Mouse (Mus musculus) megakaryocyte, embryonic 14.5 days (primary cell): ENCODE data around the gene Atp6v0e2. TPM values are rescaled to one million over a fixed set of nuclear protein-coding genes. Genes with fewer than 3 reads are reported as not detected.

Experiments used
- H3K27me3 ChIP-seq: replicated peaks from 2 replicates; pipeline ENCODE3; 2012; ENCODE audit warnings: inconsistent platforms
- H3K36me3 ChIP-seq: replicated peaks from 2 replicates; pipeline ENCODE3; 2012; ENCODE audit warnings: low read length, inconsistent platforms, mixed read lengths
- H3K4me1 ChIP-seq: 2 replicates; pipeline ENCODE4 v1.6.1; 2012; ENCODE audit warnings: inconsistent platforms
- H3K4me3 ChIP-seq: replicated peaks from 2 replicates; pipeline ENCODE3; 2012; ENCODE audit warnings: moderate library complexity, mild to moderate bottlenecking, inconsistent platforms
- H3K9me3 ChIP-seq: 2 replicates; pipeline ENCODE4 v1.6.1; 2012; ENCODE audit warnings: inconsistent platforms
- FLI1 ChIP-seq: IDR thresholded peaks from 2 replicates; pipeline ENCODE4 v1.6.1; 2012; ENCODE audit warnings: low read length, inconsistent platforms, mixed read lengths
- GATA1 ChIP-seq: IDR thresholded peaks from 3 replicates; pipeline ENCODE4 v1.6.1; 2012; ENCODE audit warnings: mixed read lengths, low read length, inconsistent platforms, borderline replicate concordance
- polyA plus RNA-seq: library from polyadenylated mRNA; stranded (reverse); fragments of >175 nt; gene quantifications from 2 replicates; pipeline ENCODE4 v1.2.3, GENCODE M21; 2012; ENCODE audit warnings: low replicate concordance; ENCODE audit not compliant: insufficient read depth

Atp6v0e2 gene
- polyA plus RNA-seq: 2.1 TPM in 1 of 2 replicates, not detected in the other

DNA sequence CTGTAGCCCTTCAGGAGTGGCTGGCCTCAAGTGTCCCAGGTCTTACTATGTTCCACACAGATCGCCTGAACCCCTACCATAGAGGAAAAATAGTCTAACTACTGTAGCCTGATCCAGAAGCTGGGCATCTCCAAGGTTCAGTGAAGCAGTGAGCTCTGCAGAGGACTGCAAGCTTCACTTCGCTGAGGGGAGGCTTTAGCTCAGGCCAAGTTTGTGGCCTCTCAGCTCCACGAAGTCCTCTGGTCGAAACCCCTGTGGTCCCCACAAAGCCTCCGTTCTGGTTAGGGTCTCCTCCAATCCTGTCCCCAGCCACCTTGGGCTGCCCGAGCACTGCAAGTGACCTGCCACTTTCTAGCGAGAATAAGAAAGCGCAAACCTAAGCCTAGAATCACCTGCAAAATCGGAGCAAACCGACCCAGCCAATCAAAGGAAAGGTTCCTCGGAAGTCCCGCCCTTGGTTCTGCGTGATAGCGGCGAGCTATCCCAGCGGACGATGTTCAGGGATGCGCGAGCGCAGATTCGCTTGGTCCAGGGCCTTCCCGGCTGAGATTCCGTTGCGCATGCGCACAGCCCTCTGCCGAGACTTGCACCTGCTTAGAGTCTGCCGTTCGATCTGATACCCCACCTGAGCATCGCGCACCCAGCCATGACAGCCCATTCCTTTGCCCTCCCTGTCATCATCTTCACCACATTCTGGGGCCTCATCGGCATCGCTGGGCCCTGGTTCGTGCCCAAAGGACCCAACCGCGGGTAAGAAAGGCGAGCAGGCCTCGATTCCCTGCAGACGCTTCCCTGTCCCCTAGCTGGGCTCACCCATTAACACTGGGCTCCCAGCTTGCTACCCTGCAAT lies at the start of gene Atp6v0e2:
TSS of gene Atp6v0e2 (plus strand) at position 511 of the 850 bp plus-strand sequence.
- Histone ChIP-seq H3K4me3 (peak within 1 kb of the TSS; percentile 89), H3K36me3 (peaks cover 6% of the 10 kb centered on the region), H3K4me1 (peaks cover 39% of the 10 kb centered on the region), H3K9me3 (no peaks in the 10 kb centered on the region), H3K27me3 (peaks cover 61% of the 10 kb centered on the region)
- TF ChIP-seq GATA1: no peak
- no peak for TF ChIP-seq FLI1

DNA sequence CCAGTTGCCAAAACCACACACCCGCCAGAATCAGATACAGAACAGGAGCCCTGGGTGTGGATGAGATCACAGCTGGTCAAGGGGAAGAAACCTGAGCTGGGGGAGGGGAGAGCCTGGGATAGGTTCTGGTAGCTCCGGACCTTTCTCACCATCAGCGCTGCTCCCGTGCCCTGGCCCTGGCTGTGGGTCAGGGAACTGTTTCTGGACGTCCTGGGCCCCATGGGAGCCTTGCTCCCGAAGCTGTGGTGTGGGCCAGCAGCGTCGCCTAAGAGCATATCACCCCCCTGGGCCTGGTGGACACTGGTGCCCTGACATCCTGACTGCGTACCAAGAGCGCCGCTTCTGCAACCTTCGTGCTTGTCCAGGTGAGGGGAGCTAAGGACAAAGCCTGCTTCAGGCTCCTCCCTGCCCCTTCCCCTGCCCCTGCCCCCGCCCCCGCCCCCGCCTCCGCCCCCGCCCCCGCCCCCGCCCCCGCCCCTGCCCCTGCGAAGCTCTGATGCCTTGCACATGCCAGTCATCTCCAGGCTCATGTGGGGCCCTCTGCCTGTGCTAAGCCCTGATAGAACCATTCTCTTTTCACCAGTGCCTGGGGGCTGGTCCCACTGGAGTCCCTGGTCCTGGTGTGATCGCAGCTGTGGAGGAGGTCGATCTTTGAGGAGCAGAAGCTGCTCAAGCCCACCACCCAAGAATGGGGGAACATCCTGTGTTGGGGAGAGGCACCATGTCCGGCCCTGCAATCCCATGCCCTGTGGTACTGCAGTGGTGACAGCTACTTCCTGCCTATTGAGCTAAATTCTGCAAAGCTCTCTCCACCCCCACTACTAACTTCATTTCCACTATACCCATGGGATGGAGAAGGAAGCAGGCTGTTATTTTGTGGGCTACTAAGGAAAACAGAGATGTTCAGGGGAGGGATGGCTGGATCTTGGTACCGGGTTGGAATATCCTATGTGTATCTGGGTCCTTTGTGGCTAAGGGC lies 49.4 kb upstream of the Atp6v0e2 start:
- peaks cover 97% of the 10 kb centered on the region for H3K27me3 ChIP-seq
- H3K9me3 ChIP-seq: no peaks in the 10 kb centered on the region

DNA sequence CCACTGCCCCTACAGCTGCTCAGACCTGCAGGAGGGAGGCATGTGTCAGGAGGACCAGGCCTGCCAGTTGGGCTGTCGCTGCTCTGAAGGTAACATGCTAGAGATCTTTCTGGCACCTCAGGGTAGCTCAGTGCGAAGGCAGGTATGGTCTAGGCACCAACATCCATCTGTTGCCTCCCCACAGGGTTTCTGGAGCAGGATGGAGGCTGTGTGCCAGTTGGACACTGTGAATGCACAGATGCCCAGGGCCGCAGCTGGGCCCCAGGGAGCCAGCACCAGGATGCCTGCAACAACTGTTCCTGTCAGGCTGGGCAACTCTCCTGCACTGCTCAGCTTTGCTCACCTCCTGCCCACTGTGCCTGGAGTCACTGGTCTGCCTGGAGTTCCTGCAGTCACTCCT lies 47.7 kb upstream of the Atp6v0e2 start:
- H3K27me3 ChIP-seq: peaks cover 97% of the 10 kb centered on the region
- TF ChIP-seq FLI1: no peak
- TF ChIP-seq GATA1: no peak
- peaks cover 19% of the 10 kb centered on the region for H3K4me1 ChIP-seq
- no peaks in the 10 kb centered on the region for H3K36me3 ChIP-seq
- no peaks in the 10 kb centered on the region for H3K9me3 ChIP-seq
- no peak overlapping the region for H3K4me3 ChIP-seq

More for the DNA sequence above, 49.4 kb upstream of the Atp6v0e2 start:
- Histone ChIP-seq H3K36me3 (no peaks in the 10 kb centered on the region), H3K4me3 (peak overlapping the region; percentile 65), H3K4me1 (peaks cover 20% of the 10 kb centered on the region)
- TF ChIP-seq GATA1: no peak
- no peak for TF ChIP-seq FLI1

DNA sequence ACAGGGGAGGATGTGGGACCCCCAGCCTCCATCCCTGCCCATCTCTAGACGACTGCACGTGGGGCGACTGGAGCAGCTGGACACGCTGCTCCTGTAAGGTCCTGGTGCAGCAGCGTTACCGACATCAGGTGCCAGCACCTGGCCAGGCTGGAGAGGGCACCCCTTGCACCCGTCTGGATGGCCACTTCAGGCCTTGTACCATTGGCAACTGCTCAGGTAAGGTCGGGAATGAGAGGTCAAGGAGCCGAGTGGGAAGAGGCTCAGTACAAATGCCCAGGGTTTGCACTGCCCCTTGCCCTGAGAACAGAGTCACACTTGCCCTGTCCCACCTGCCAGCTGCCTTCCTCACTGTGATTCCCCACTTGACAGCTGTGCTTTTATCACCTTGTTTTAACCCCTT lies 46.1 kb upstream of the Atp6v0e2 start:
- Histone ChIP-seq H3K9me3 (no peaks in the 10 kb centered on the region), H3K36me3 (no peaks in the 10 kb centered on the region), H3K4me1 (peaks cover 19% of the 10 kb centered on the region), H3K4me3 (no peak overlapping the region), H3K27me3 (peaks cover 93% of the 10 kb centered on the region)
- TF ChIP-seq GATA1 (no peak), FLI1 (no peak)

DNA sequence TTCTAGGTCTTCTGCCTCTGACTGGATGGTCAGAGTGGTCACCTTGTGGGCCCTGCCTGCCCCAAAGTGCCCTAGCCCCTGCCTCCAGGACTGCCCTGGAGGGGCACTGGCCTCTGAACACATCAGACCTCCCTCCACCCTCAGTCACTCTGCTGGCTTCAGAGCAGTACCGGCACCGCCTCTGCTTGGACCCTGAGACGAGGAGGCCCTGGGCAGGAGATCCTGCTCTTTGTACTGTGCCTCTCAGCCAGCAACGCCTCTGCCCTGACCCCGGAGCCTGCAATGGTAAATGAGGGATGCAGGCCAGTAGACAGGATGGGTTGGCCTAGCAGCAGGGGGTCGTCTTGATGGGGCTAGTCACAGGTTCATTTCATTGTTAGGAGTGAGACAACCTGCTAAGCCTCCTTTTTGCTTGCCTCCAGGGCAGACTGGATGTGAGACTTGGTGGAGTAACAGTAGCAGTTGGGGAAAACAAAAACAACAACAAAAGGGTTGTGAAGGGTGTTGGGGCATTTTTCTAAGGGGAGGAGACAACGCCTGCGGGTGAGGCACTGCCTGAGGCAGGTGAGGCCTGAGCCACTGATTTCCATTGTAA lies 44.2 kb upstream of the Atp6v0e2 start:
- TF ChIP-seq GATA1 (no peak), FLI1 (no peak)
- no peak overlapping the region for H3K4me3 ChIP-seq
- no peaks in the 10 kb centered on the region for H3K9me3 ChIP-seq
- H3K27me3 ChIP-seq: peaks cover 94% of the 10 kb centered on the region
- no peaks in the 10 kb centered on the region for H3K36me3 ChIP-seq
- H3K4me1 ChIP-seq: peaks cover 12% of the 10 kb centered on the region

DNA sequence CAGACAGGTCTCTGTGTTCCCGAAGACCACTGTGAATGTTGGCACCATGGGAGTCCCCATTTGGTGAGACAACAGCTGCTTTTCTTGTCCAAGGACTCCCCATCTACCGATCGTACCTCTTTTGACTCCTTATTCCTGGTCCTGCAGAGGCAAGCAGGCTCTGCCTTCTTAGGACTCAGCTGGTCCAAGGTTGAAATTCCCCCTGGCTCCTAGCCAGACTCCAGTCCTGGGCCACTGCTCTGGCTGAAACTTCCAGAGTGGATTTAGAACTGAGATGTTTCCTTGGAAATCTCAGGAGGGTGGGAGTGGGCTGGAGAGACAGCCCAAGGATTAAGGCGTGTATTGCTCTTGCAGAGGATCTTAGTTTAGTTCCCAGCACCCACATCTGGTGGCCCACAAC lies 39.9 kb upstream of the Atp6v0e2 start:
- no peaks in the 10 kb centered on the region for H3K36me3 ChIP-seq
- no peaks in the 10 kb centered on the region for H3K9me3 ChIP-seq
- no peak for TF ChIP-seq GATA1
- no peak for TF ChIP-seq FLI1
- H3K4me3 ChIP-seq: no peak overlapping the region
- peaks cover 74% of the 10 kb centered on the region for H3K27me3 ChIP-seq
- peaks cover 5% of the 10 kb centered on the region for H3K4me1 ChIP-seq

DNA sequence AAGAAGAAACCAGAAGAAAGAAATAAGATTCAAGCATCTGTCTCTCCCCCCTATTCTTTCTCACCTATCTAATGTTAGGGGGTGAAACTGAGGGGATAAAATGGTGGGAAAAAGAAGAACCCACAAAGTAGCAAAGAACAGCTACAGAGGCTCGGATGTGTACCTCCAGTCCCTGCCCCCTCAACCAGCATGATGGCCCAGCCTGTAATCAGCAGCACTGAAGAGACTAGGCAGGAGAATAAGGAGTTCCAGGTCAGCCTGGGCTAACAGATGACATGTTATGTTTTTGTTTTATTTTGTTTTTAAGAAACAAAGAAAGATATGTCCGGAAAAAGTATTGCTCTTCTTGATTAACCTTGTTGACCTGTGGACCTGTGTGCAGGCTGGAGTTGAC lies 33.6 kb upstream of the Atp6v0e2 start:
- Histone ChIP-seq H3K36me3 (no peaks in the 10 kb centered on the region), H3K9me3 (no peaks in the 10 kb centered on the region), H3K4me3 (peak overlapping the region; percentile 94), H3K27me3 (peaks cover 32% of the 10 kb centered on the region), H3K4me1 (peaks cover 18% of the 10 kb centered on the region)
- TF ChIP-seq GATA1 (no peak), FLI1 (no peak)

DNA sequence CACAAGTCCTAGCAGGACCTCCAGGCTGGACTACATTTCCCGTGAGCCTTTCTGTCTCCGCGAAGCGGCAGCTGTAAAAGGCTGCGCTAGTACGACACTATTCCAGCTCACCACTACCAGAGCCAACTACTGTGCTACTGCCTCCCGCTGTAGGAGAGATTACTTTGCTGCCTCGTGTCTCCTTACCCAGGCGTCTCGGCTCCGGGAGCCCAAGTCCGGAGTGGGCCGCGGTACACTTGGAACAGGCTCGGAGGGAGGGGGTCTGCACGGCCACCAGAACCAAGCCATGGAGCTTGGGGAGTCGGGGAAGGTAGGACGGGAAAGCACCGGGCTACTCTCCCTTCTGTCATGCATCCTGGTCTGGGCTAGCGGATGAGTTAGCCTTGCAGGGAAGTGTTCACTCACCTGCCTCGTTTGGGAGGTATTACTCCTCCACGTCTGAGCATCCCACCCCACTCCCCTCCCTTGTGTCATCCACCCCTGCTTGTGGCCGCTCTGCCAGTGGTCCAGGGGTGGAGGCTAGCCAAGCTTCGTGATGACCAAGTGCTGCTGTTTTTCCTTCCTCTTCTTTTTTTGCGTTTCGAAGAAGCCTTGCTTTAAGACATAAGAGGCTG lies 33.1 kb upstream of the Atp6v0e2 start:
- Histone ChIP-seq H3K27me3 (peaks cover 32% of the 10 kb centered on the region), H3K36me3 (no peaks in the 10 kb centered on the region), H3K4me1 (peaks cover 18% of the 10 kb centered on the region), H3K9me3 (no peaks in the 10 kb centered on the region), H3K4me3 (peak overlapping the region; percentile 94)
- TF ChIP-seq GATA1: no peak
- TF ChIP-seq FLI1: no peak

DNA sequence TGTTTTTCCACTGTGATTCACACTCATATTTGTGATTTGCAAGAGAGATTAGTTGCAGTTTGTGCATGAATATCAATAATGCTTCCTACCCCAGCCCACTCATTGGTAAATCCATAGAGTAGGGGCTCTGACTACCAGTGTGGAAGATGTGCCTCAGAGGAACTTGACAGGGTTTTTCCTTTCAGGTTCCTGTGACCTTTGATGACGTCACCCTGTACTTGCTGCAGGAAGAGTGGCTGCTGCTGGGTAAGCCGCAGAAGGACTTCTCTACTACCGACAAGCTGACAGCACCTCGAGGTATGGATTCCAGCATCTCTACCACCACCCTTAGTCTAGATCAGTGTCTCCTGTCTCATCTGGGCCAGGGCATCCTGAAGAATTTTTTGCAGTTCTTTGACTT lies 29.3 kb upstream of the Atp6v0e2 start:
- TF ChIP-seq FLI1: no peak
- no peak for TF ChIP-seq GATA1
- Histone ChIP-seq H3K4me1 (peaks cover 16% of the 10 kb centered on the region), H3K9me3 (no peaks in the 10 kb centered on the region), H3K36me3 (peaks cover 8% of the 10 kb centered on the region), H3K27me3 (peaks cover 36% of the 10 kb centered on the region), H3K4me3 (no peak overlapping the region)
